Mouse (Mus musculus): Measurements from ENCODE around the gene Maml3.
A peak's percentile ranks its signal among the peaks of the same experiment; 100 is the strongest.

The Maml3 gene

DNA sequence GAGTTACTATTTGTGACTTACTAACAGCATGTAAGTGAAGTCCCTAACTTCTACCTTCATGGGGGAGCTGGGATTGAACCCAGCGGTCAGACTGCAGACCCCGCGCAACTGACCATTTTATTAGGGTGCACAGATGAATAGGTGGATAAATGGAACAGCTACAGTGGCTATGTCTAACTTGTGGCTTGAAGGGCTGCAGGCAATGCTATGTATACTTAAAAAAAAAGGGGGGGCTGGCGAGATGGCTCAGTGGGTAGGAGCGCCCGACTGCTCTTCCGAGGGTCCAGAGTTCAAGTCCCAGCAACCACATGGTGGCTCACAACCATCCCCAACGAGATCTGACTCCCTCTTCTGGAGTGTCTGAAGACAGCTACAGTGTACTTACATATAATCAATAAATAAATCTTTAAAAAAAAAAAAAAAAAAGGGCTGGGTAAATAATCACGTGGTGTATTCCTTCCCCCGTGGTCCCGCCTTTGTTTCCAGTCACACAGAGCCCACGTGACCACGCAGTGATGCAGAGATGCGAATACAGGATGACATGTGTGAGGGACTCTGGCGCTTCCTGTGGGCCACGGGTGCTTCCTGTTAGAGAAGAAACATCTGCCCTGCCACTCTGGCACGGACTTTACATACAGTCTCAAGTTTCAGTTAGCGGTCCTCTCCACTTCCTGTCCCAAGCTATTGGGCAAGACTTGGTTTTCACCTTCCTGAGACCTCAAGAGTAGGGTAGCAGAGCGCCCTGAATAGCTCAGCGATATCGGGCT is 105.0 kb downstream of the Maml3 start:
- DNase-seq = peak; percentile 83

- DNase-seq = no peak
Observed at GRCm38 (mm10) chr3:51998511-51999399, 106.1 kb downstream of the Maml3 start.

GRCm38 (mm10) chr3:51997616-51998015 is 107.3 kb downstream of the Maml3 start:
- DNase-seq = no peak

- DNase-seq = no peak
Observed at GRCm38 (mm10) chr3:51986507-51986906, 118.4 kb downstream of the Maml3 start.

DNA sequence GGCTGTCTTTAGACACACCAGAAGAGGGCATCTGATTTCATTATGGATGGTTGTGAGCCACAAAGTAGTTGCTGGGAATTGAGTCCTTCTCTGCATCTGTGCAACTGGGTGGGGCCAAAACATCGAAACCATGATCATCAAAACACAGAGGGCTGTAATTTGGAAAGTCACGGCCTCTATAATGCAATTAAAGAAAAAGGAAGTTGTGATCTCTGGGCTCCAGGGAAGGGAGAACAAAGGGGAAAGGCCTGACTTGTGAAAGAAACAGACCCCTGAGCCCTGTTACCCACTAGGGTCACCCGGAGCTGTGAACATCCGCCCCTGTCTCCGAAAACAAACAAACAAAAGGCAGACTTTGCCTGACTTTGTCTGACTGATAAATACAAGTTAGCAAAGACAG is 123.4 kb downstream of the Maml3 start:
- DNase-seq = no peak

DNA sequence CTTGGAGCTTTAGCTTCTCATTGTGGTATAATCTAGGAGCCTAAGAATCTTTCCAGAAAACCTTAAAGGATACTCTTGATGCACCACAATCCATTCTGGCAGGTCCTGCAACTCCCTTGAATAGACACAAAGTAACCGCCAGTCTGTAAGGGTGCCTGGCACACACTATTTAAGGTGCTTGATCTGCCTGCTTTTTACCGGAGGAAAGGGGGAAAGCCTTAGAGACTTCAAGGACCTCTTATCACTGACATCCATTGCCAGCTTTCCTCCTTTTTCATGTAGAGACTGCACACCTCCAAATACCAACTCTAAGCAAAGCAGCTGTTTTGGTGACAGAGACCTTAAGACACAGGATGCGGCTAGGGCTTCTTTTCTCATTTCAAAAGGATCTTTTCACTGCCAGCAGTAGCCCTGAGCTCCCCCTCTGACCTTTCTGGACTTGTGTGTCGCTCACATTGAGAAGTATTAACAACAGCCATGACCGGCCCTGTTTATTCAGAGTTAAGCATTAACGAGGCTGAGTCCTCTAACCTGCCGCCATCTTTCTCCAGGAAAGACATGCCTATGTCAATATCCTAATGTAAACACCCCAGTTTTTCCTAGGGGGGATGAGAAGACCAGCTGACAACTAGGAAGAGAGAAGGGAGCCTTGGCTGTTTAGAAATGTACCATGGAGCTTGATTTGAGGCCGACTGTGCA is 127.1 kb downstream of the Maml3 start:
- DNase-seq = no peak

- DNase-seq = no peak
Observed at GRCm38 (mm10) chr3:51974601-51975000, 130.3 kb downstream of the Maml3 start.

GRCm38 (mm10) chr3:51974153-51974552 is 130.7 kb downstream of the Maml3 start:
- no peak for DNase-seq

DNA sequence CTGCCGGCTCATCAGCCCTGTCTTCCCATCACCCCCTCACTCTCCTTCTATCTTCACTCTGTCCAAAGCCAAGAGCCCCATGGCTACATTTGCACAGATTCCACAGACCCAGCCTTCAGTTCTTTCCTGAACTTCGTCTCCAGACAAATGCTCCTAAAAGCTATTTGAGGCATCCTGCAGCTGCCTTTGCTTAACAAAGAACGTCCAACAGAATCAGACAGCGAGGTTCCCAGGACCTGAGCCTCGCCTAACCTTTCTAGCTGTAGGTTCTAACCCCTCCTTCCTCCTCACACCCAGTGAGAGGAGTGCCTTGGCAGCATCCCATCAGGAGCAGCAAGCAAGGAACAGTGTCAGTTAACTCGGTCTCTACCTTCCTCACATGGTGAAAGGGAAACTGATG is 132.3 kb downstream of the Maml3 start:
- DNase-seq = no peak

- DNase-seq = no peak
Observed at GRCm38 (mm10) chr3:51970489-51970888, 134.4 kb downstream of the Maml3 start.

GRCm38 (mm10) chr3:51969451-51969850 is 135.4 kb downstream of the Maml3 start:
- no peak for DNase-seq

DNA sequence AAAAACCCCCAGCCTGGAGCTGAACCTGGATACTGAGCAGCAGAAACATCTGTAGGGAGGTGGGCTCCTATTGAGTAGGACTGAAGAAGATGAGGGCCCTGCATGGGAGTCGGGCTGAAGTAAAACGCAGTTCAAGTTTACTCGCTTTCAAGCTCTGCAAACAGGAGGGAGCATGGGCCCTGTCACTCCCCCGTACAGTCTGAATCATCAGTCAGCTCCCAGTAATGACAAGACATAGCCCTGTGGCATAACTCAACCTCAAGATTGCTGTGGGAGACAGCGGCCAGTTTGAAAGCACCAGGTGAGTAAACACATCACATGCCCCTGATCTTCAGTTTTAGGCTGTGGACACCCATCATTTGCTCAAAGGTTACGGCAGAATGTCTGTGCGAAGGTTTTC is 139.0 kb downstream of the Maml3 start:
- no peak for DNase-seq

GRCm38 (mm10) chr3:51965436-51965835 is 139.4 kb downstream of the Maml3 start:
- DNase-seq = no peak

DNA sequence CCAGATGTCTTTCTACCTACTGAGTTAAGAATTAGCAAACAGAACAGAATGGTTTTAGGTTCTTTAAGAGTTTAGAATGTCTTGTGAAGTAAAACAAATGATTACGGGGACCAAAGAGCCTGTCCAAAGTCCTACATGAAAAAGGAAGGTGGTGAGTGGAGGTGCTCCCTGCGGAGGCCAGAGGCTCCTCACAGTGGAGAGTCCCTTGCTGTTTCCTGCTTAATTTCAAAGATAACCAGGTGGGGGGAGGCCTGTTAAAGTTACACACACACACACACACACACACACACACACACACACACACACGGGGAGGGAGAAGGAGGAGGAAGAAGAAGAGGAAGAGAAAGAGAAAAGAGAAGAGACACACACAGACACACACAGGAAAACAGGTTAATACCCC is 139.9 kb downstream of the Maml3 start:
- DNase-seq = no peak

- no peak for DNase-seq
Observed at GRCm38 (mm10) chr3:51963891-51964593, 140.8 kb downstream of the Maml3 start.

DNA sequence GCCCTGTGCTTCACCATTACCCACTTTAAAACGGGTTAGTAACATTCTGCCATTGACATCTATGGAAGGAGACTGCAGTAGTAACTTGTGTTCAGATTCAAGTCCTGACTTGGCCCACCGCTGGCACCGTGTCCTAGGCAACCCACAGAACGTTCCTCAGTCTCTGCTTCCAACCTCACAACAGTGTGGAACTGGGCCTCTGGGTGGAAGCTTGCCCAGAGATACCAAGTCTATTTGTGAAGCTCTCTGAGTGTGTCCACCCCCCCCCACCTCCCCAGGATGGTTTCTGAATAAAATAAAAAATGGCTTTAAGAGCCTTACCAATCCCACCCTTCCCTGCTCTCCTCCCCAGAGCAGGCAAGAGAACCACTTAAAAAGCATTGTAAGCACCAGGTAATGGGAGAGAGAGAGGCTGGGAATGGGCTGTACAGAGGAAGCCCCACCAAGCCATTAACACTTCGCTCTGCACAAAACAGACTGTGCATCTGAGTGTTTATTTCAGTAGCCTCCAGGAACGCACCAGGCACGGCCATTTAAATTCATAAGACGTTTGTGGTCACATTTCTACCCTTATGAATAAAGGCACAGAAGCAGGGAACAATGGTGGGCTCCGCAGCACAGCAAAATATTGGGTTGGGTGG is 141.6 kb downstream of the Maml3 start:
- DNase-seq = no peak

DNA sequence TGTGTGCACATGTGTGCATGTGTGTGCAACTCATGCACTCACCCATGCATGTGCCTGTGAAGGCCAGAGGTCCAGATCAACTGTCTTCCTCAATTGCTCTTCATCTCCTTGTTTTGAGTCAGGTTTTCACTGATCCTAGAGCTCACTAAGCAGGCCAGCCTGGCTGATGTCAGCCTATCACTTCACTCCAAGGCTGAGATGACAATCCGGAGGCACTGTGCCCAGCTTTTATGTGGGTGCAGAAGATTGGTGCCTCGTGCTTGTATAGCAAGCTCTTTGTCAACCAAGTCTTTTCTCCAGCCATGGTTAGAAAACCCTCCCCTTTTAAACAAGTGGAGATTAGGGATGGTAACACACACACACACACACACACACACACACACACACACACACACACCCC is 146.1 kb downstream of the Maml3 start:
- no peak for DNase-seq

DNA sequence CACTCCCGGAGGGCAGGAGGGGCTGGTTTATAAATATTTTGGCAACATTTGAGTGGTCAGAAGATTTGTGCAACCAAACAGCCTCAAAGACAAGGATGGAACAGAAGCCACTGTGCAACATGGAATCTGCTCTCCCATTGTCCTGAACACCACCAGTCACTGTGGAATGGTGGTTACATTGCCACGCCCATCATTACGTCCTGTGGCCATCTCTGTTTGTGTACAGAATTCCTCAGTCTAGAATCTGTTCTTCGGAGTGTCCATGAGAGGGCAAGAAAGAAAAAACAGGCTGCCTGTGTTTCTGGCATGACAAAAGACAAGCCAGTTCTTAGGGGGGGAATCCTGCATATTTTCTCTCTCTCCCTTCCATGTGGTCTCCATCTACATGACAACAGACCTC is 150.4 kb downstream of the Maml3 start:
- DNase-seq = no peak

GRCm38 (mm10) chr3:51953927-51954326 is 150.9 kb downstream of the Maml3 start:
- DNase-seq = no peak

DNA sequence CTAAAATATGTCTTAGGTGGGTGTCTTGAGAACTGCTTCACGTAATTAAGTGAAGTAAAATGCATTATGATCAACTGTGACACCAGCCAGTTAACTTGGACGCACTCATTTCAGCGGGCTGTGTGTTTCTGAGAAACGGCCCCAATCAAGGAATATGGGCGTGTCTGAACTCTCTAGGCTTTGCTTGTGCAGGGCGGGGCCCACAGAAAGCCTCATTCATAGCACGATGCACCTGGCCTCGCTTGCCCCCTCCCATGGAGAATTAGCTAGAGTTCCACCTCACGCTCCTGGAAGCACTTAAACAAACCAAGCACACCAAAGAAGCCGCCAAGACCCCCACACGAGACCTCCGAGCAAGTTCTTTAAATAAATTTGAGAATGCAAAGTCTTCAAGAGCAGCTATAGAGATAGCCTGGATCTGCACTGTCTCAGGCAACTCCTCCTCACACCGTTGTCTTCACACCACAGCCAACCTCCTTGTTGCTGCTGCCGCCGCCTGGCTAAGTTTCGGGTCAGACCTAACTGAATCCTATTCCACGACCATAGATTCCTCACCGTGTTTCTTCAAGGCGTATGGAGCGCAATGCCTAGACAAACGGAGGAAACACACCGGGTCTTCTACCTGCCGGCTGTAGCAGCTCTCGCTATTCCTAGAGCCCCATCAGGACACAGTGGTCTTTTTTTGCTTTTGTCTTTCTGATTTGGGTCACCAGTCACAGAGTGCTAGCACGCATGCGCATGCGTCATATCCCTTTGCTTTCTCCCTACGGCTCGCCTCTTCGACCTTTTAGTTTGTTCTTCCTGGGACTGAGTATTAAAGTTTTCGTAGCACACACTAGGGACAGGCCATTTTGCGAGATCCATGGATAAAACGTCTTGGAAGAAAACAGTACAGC is 151.9 kb downstream of the Maml3 start:
- DNase-seq = no peak

- DNase-seq = no peak
Observed at GRCm38 (mm10) chr3:51952267-51952666, 152.6 kb downstream of the Maml3 start.

Measured in thymus, postnatal 25 days (tissue).